Mouse (Mus musculus): ENCODE results near the gene Kdm5b. TPM values are rescaled to one million over a fixed set of nuclear protein-coding genes. Genes with fewer than 3 reads are reported as not detected.

The Kdm5b gene
- total RNA-seq, 2 experiments from 2014 or later: 7.1 TPM

GRCm38 (mm10) chr1:134645408-134646200 lies 85.6 kb downstream of the Kdm5b start:
- no peak for ATAC-seq (ENCODE audit: poor library complexity, severe bottlenecking)

- no peak for ATAC-seq (ENCODE audit: poor library complexity, severe bottlenecking)
Measured at GRCm38 (mm10) chr1:134646261-134646962, 86.4 kb downstream of the Kdm5b start, which contains the start of gene Syt2. Syt2 (plus strand) TSS chr1:134646677.

GRCm38 (mm10) chr1:134646963-134647282 lies 87.0 kb downstream of the Kdm5b start:
- no peak for ATAC-seq (ENCODE audit: poor library complexity, severe bottlenecking)

DNA sequence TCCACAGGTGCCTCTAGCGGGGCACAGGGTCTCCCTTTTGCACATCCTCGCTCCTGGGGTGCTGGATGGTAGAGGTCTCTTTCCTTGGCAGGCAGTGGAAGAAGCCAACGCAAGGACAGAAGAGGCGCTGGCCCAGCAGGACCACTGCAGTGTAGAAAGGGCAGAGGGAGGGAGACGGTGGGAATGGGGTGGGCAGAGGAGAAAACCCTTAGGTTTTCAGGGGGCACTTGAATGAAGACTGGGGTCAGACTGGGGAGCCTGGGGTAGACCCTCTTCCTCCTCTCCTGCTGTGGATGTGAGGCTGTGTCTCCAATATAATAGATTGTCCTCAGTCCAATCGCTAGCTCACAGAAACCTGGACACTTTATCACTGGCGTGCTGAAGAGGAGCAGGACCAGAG lies 87.6 kb downstream of the Kdm5b start:
- no peak for ATAC-seq (ENCODE audit: poor library complexity, severe bottlenecking)

- ATAC-seq (ENCODE audit: poor library complexity, severe bottlenecking): no peak
Measured at GRCm38 (mm10) chr1:134650816-134651215, 90.8 kb downstream of the Kdm5b start.

- ATAC-seq (ENCODE audit: poor library complexity, severe bottlenecking): no peak
Measured at GRCm38 (mm10) chr1:134651268-134651850, 91.4 kb downstream of the Kdm5b start.

- ATAC-seq (ENCODE audit: poor library complexity, severe bottlenecking): no peak
Measured at GRCm38 (mm10) chr1:134651851-134652398, 92.0 kb downstream of the Kdm5b start.

DNA sequence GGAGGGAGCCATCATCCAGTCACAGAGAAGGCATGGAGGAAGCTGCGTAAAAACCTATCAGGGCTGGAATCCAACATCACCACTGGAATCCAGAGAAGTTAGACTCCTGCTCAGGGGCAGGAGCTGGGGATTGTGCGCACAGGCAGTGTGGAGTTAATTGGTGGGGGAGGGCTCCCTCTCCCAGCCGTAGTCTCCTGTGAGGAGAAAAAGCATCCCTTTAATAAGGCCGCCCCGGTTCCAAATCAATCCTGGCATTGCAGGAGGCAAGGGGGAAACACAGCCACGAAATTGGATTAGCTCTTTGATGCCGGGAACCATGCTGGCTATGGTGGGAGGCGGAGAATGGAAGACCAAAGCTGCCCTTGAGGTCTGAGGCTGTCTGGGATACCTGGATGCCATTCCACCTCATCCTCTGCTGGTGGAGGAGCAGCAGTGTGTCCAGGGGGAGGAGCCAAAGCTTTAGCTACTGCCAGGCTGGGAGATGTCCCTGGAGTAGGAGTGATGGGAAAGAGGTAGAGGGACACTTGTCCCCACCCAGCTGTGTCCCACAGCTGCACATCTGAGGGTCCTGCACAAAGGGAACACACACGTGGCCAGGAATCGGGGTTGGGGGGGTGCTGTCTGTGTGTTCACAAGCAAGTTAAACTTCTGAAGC lies 93.8 kb downstream of the Kdm5b start:
- ATAC-seq (ENCODE audit: poor library complexity, severe bottlenecking): no peak

DNA sequence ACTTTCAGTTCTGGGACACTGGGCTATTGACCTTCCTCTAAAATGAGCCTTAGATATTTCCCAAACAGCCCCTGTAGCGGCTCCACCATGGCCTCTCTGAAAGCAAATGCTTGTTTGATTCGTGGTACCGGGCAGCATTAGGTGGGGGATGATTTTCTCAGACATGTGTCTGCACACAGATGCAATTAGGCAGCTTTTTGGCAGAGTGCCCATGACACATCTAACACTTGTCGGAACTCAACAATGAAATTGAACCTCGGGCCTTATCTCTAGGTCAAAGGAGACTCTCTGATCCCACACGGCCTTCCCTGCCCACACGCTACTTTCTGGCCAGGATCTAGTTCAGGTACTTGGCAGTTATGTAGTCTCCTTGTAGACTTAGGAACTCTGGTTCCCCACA lies 98.9 kb downstream of the Kdm5b start:
- ATAC-seq (ENCODE audit: poor library complexity, severe bottlenecking): no peak

GRCm38 (mm10) chr1:134660163-134660562 lies 100.2 kb downstream of the Kdm5b start:
- no peak for ATAC-seq (ENCODE audit: poor library complexity, severe bottlenecking)

GRCm38 (mm10) chr1:134671234-134672070 lies 111.5 kb downstream of the Kdm5b start:
- no peak for ATAC-seq (ENCODE audit: poor library complexity, severe bottlenecking)

DNA sequence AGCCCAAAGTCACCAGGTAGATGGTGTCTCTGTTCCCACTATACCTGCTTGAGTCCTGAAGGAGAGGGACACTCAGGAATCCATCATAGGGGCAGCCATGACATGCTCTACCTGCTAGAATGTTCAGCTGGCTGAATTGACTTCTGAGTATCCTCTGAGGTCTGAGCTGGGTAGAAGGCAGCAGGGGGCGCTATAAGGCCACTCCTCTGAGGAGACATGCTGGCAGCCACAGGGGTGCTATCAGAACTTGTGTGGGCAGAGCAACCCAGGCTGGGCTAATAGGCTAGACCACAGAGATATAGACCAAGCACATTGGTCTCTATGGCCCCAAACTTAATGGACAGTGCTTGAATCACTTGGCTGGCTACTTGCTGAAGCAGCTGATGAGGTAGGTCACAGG lies 114.3 kb downstream of the Kdm5b start:
- peak; percentile 54; the same call in 1 of the 2 replicates for ATAC-seq (ENCODE audit: poor library complexity, severe bottlenecking)

GRCm38 (mm10) chr1:134679445-134679844 lies 119.5 kb downstream of the Kdm5b start:
- ATAC-seq (ENCODE audit: poor library complexity, severe bottlenecking): peak; percentile 99

- ATAC-seq (ENCODE audit: poor library complexity, severe bottlenecking): no peak
Measured at GRCm38 (mm10) chr1:134680617-134681016, 120.6 kb downstream of the Kdm5b start.

DNA sequence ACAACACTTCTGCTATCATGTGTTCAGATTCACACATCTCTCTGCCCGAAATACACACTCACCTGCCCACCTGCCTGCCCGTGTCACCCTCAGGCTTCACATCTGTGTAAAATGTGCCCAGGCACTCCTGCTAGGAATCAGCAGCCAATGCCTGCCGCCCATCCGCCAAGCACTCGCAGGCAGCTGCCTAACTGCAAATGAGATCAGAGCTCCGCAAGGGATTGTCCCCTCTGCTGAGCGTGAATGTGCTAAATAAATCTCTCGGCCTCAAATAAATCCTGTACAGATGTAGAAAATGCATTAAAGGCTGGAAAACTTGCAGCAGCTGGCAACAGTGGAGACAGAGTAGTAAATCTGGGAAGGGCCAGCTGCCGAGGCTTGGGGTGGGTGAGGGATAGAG lies 122.5 kb downstream of the Kdm5b start:
- ATAC-seq (ENCODE audit: poor library complexity, severe bottlenecking): no peak

Other genes with a start within 250 kb of the Kdm5b start
- gene Ppfia4, start 227.2 kb upstream of the Kdm5b start, total RNA-seq (2015): 43.1 and 50.5 TPM in 2 replicates
- 47.0 and 55.6 TPM in 2 replicates for gene Ppfia4, start 227.2 kb upstream of the Kdm5b start, total RNA-seq (2017)
- 33.5 and 39.2 TPM in 2 replicates for gene Tmem183a, start 198.2 kb upstream of the Kdm5b start, total RNA-seq (2015)
- gene Tmem183a, start 198.2 kb upstream of the Kdm5b start, total RNA-seq (2017): 50.4 and 55.3 TPM in 2 replicates
- not detected in 2 replicates for gene 4933406M09Rik, start 174.2 kb upstream of the Kdm5b start, total RNA-seq (2015)
- gene 4933406M09Rik, start 174.2 kb upstream of the Kdm5b start, total RNA-seq (2017): not detected in 2 replicates
- gene Cyb5r1, start 154.6 kb upstream of the Kdm5b start, total RNA-seq (2015): 54.5 and 69.7 TPM in 2 replicates
- gene Cyb5r1, start 154.6 kb upstream of the Kdm5b start, total RNA-seq (2017): 43.8 and 46.8 TPM in 2 replicates
- gene Adipor1, start 144.8 kb upstream of the Kdm5b start, total RNA-seq (2015): 118 and 120 TPM in 2 replicates
- 73.8 and 83.6 TPM in 2 replicates for gene Adipor1, start 144.8 kb upstream of the Kdm5b start, total RNA-seq (2017)
- 10.0 and 10.2 TPM in 2 replicates for gene Klhl12, start 104.6 kb upstream of the Kdm5b start, total RNA-seq (2015)
- 11.2 and 12.8 TPM in 2 replicates for gene Klhl12, start 104.6 kb upstream of the Kdm5b start, total RNA-seq (2017)
- gene Rabif, start 65.5 kb upstream of the Kdm5b start, total RNA-seq (2015): 20.6 and 24.1 TPM in 2 replicates
- 16.1 and 18.6 TPM in 2 replicates for gene Rabif, start 65.5 kb upstream of the Kdm5b start, total RNA-seq (2017)
- gene Mgat4e, start 10.5 kb upstream of the Kdm5b start, total RNA-seq (2015): not detected in 2 replicates
- not detected in 2 replicates for gene Mgat4e, start 10.5 kb upstream of the Kdm5b start, total RNA-seq (2017)
- not detected in 2 replicates for gene Syt2, start 86.5 kb downstream of the Kdm5b start, total RNA-seq (2015)
- not detected in 2 replicates for gene Syt2, start 86.5 kb downstream of the Kdm5b start, total RNA-seq (2017)